Mouse (Mus musculus): ENCODE measurements around the gene Adi1. TPM values are rescaled to one million over a fixed set of nuclear protein-coding genes. Genes with fewer than 3 reads are reported as not detected.

Adi1 gene
- 67.0 and 69.9 TPM in 2 replicates for polyA plus RNA-seq (2016; fragmentation: Nextera tagmentation; extraction: Ambion mirVana)

DNA sequence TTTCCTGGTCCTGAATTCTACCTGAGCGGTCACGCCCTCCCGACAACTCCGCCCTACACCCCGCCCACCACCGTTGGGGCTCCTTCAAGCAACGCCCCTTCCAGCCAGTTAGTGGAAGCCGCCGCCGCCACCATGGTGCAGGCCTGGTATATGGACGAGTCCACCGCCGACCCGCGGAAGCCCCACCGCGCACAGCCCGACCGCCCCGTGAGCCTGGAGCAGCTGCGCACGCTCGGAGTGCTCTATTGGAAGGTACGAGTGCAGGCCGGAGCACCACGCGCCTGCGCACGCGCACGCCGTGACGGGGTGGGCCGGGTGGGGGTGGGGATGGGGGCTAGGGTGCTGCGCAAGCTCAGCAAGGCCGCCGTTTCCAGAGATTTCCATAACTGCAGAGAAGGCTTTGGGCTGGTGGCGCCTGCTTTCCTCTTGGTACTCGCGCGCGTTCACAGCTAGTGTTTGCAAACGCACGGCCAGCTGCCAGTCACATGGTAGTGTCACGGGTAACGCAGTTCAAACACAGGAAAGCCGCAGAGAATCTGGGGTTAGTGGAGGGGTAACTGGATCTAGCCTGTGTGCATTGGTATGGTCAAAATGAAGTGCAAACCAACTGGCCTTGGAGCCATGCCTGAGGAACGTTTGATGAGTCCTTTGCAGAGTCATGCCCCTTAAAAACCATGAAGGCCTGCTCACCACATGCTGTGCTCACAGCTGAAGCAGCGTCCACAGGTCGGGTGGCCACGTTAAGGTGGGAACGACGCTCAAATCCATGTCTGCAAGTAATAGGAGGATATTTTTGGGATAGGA lies at the start of gene Adi1:
Gene Adi1 (plus strand): TSS at position 111 of the 804 bp plus-strand sequence.
- Histone ChIP-seq H3K9me3 (replicated peaks) (no peaks in the 10 kb centered on the region), H3K36me3 (peaks cover 30% of the 10 kb centered on the region)
- peak; percentile 91 for DNase-seq (ENCODE audit: low spot score)

GRCm38 (mm10) chr12:28625407-28625806 lies 49.6 kb upstream of the Adi1 start:
- peaks cover 3% of the 10 kb centered on the region; the same call in 1 of the 2 replicates for H3K4me1 ChIP-seq
- 87% methylated on average over 7 of the region's 7 CpGs for WGBS
- no peaks in the 10 kb centered on the region for H3K9me3 ChIP-seq (replicated peaks)
- peaks cover 26% of the 10 kb centered on the region for H3K36me3 ChIP-seq
- H3K27ac ChIP-seq, result no peak overlapping the region
- no peaks in the 10 kb centered on the region for H3K27me3 ChIP-seq (ENCODE audit: low read depth, poor library complexity, severe bottlenecking)
- no peak for DNase-seq (ENCODE audit: low spot score)
- no peak overlapping the region for H3K4me3 ChIP-seq

More for the DNA sequence above, at the start of gene Adi1:
- Histone ChIP-seq H3K27me3 (ENCODE audit: low read depth, poor library complexity, severe bottlenecking) (no peaks in the 10 kb centered on the region), H3K27ac (peak within 1 kb of the TSS; percentile 93), H3K4me1 (peaks cover 17% of the 10 kb centered on the region), H3K4me3 (peak within 1 kb of the TSS; percentile 68)
- 4% methylated on average over 53 of the region's 53 CpGs for WGBS

- Histone ChIP-seq H3K27me3 (ENCODE audit: low read depth, poor library complexity, severe bottlenecking) (no peaks in the 10 kb centered on the region), H3K27ac (no peak overlapping the region), H3K4me1 (peaks cover 3% of the 10 kb centered on the region; the same call in 1 of the 2 replicates), H3K36me3 (peaks cover 43% of the 10 kb centered on the region), H3K4me3 (no peak overlapping the region), H3K9me3 (replicated peaks) (no peaks in the 10 kb centered on the region)
- 71% methylated on average over 4 of the region's 4 CpGs for WGBS
- no peak for DNase-seq (ENCODE audit: low spot score)
Measured at GRCm38 (mm10) chr12:28627092-28627491, 47.9 kb upstream of the Adi1 start.

- Histone ChIP-seq H3K4me1 (peaks cover 5% of the 10 kb centered on the region), H3K27me3 (ENCODE audit: low read depth, poor library complexity, severe bottlenecking) (no peaks in the 10 kb centered on the region), H3K27ac (no peak overlapping the region), H3K9me3 (replicated peaks) (no peaks in the 10 kb centered on the region), H3K4me3 (no peak overlapping the region), H3K36me3 (peaks cover 56% of the 10 kb centered on the region)
- no peak for DNase-seq (ENCODE audit: low spot score)
- 97% methylated on average over 2 of the region's 2 CpGs for WGBS
Measured at GRCm38 (mm10) chr12:28628436-28628835, 46.6 kb upstream of the Adi1 start.

- DNase-seq (ENCODE audit: low spot score), result no peak
- peak overlapping the region; percentile 97 for H3K27ac ChIP-seq
- no peaks in the 10 kb centered on the region for H3K9me3 ChIP-seq (replicated peaks)
- peak overlapping the region; percentile 91 for H3K4me3 ChIP-seq
- peaks cover 47% of the 10 kb centered on the region for H3K36me3 ChIP-seq
- H3K27me3 ChIP-seq (ENCODE audit: low read depth, poor library complexity, severe bottlenecking), result no peaks in the 10 kb centered on the region
- 2% methylated on average over 23 of the region's 23 CpGs for WGBS
- H3K4me1 ChIP-seq, result peaks cover 11% of the 10 kb centered on the region
Measured at GRCm38 (mm10) chr12:28635058-28635534, 39.9 kb upstream of the Adi1 start.

GRCm38 (mm10) chr12:28635535-28636476 lies 39.2 kb upstream of the Adi1 start, which contains the start of gene Rps7:
Gene Rps7 (minus strand): TSS chr12:28635953.
- Histone ChIP-seq H3K4me3 (peak within 1 kb of the TSS; percentile 91), H3K9me3 (replicated peaks) (no peaks in the 10 kb centered on the region), H3K36me3 (peaks cover 40% of the 10 kb centered on the region), H3K27me3 (ENCODE audit: low read depth, poor library complexity, severe bottlenecking) (no peaks in the 10 kb centered on the region), H3K27ac (peak within 1 kb of the TSS; percentile 97), H3K4me1 (peaks cover 9% of the 10 kb centered on the region)
- peak; percentile 94 for DNase-seq (ENCODE audit: low spot score)
- WGBS, result 6% methylated on average over 69 of the region's 69 CpGs

GRCm38 (mm10) chr12:28636543-28636942 lies 38.5 kb upstream of the Adi1 start:
- Histone ChIP-seq H3K4me3 (peak overlapping the region; percentile 91), H3K9me3 (replicated peaks) (no peaks in the 10 kb centered on the region), H3K27me3 (ENCODE audit: low read depth, poor library complexity, severe bottlenecking) (no peaks in the 10 kb centered on the region), H3K36me3 (peaks cover 33% of the 10 kb centered on the region), H3K4me1 (peaks cover 9% of the 10 kb centered on the region), H3K27ac (peak overlapping the region; percentile 97; the same call in 1 of the 2 replicates)
- 92% methylated on average over 6 of the region's 6 CpGs for WGBS
- DNase-seq (ENCODE audit: low spot score), result no peak

- H3K4me1 ChIP-seq, result peaks cover 7% of the 10 kb centered on the region
- no peak overlapping the region for H3K27ac ChIP-seq
- peaks cover 5% of the 10 kb centered on the region; the same call in 1 of the 2 replicates for H3K27me3 ChIP-seq (ENCODE audit: low read depth, poor library complexity, severe bottlenecking)
- DNase-seq (ENCODE audit: low spot score), result no peak
- H3K4me3 ChIP-seq, result no peak overlapping the region
- H3K36me3 ChIP-seq, result peaks cover 11% of the 10 kb centered on the region
- no peaks in the 10 kb centered on the region for H3K9me3 ChIP-seq (replicated peaks)
- 80% methylated on average over 2 of the region's 2 CpGs for WGBS
Measured at GRCm38 (mm10) chr12:28638778-28639177, 36.3 kb upstream of the Adi1 start.

DNA sequence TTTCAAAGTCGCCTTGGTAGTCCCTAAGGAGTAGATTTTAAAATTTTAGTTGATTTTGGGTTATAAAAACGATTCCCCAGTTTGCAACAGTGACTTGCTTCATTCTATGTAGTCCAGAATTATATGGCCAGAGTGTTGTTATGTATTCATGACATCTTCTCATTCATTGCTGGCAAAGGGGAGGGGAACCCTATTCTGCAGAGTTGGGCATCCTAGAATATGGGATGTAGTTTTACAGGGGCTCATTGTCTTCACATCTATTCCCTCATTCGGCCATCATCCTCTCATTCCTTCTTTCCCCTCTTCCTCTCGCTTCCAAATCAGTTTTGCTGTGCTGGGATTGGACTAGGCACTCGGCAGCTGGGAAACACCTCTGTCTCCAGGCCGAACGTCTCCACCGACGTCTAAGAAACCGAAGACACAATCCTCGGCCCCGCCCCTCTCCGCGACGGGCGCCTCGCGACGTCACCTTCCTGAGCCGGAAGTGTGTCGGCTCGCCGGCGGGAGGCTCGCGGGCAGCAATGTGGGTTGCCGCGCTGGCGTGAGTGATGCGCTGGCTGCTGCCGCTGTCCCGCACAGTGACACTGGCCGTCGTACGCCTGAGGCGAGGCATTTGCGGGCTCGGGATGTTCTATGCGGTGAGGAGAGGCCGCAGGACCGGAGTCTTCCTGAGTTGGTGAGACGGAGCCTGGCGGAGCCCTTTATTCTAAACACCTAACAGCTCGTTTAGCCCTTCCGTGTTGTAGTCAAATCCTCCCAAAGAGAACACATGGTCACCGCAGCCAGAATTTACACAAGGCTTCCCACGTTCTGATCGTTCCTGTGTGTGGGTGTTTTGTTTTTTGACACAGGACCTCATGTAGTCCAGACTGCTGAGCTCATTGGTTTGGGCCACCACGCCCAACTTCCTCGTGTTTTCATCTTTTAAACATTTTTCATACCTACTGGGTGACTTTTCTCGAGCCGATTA lies 25.6 kb upstream of the Adi1 start, which contains the start of gene Rnaseh1:
Gene Rnaseh1 (plus strand): TSS at position 462 of the 970 bp plus-strand sequence.
- 2% methylated on average over 52 of the region's 52 CpGs for WGBS
- DNase-seq (ENCODE audit: low spot score), result peak; percentile 92
- Histone ChIP-seq H3K4me3 (peak within 1 kb of the TSS; percentile 82), H3K27ac (peak within 1 kb of the TSS; percentile 85), H3K27me3 (ENCODE audit: low read depth, poor library complexity, severe bottlenecking) (no peaks in the 10 kb centered on the region; the same call in 1 of the 2 replicates), H3K9me3 (replicated peaks) (no peaks in the 10 kb centered on the region), H3K36me3 (peaks cover 23% of the 10 kb centered on the region), H3K4me1 (peaks cover 11% of the 10 kb centered on the region)

DNA sequence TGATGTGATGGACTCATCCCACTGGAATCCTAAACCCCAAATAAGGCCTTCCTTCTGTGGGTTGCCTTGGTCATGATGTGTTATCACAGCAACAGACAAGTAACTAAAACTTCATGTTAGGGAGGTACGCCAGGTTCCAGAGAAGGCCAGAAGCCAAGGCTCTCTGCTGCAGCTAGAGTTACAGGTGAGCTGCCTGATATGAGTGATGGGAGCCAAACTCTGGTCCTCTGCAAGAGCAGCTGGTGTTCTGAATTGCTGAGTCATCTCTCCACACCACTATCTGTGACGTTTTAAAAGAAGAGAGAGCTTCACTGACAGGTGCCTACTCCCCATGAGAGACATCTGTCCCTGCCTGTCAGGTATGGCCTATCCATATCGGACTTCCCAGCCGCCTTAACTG lies 12.4 kb upstream of the Adi1 start:
- Histone ChIP-seq H3K4me1 (0 out of 2 replicates have a peak, but pooled peaks cover 5% of the 10 kb centered on the region), H3K9me3 (replicated peaks) (no peaks in the 10 kb centered on the region), H3K36me3 (peaks cover 37% of the 10 kb centered on the region), H3K4me3 (no peak overlapping the region), H3K27me3 (ENCODE audit: low read depth, poor library complexity, severe bottlenecking) (no peaks in the 10 kb centered on the region), H3K27ac (no peak overlapping the region)
- 86% methylated on average over 4 of the region's 4 CpGs for WGBS
- no peak for DNase-seq (ENCODE audit: low spot score)

- Histone ChIP-seq H3K9me3 (replicated peaks) (no peaks in the 10 kb centered on the region), H3K27ac (no peak overlapping the region), H3K36me3 (no peaks in the 10 kb centered on the region), H3K4me1 (0 out of 2 replicates have a peak, but pooled peaks cover 5% of the 10 kb centered on the region), H3K27me3 (ENCODE audit: low read depth, poor library complexity, severe bottlenecking) (no peaks in the 10 kb centered on the region), H3K4me3 (no peak overlapping the region)
- no peak for DNase-seq (ENCODE audit: low spot score)
- WGBS, result 80% methylated on average over 4 of the region's 4 CpGs
Measured at GRCm38 (mm10) chr12:28666734-28667133, 8.3 kb upstream of the Adi1 start.

Measured in limb, embryonic 10.5 days (tissue).